Mouse (Mus musculus) CH12.LX (cell line): ENCODE measurements around the gene Dpy30. TPM values are rescaled to one million over a fixed set of nuclear protein-coding genes. Genes with fewer than 3 reads are reported as not detected.

Experiments used
- DNase-seq: peaks from one replicate; pipeline ENCODE4 v3.0.0-alpha.2; 2013; ENCODE audit errors: extremely low read depth
- H3K27ac ChIP-seq: 2 replicates; pipeline ENCODE4 v1.5.1; 2012; ENCODE audit warnings: low read depth, mild to moderate bottlenecking, control low read depth, moderate library complexity; ENCODE audit not compliant: insufficient read depth
- H3K27me3 ChIP-seq: replicated peaks from 2 replicates; pipeline ENCODE3; 2012; ENCODE audit warnings: inconsistent platforms
- H3K36me3 ChIP-seq, 2 experiments: replicated peaks in 1 of 2; 2 replicates each; pipeline versions ENCODE3 to v1.6.1; 2012; ENCODE audit warnings: inconsistent platforms in 1 of 2, low read length in 1 of 2, mild to moderate bottlenecking in 1 of 2, mixed read lengths in 1 of 2, moderate library complexity in 1 of 2; ENCODE audit not compliant: control insufficient read depth in 1 of 2, insufficient read depth in 1 of 2
- H3K4me1 ChIP-seq, 2 experiments: 2 replicates each; pipeline ENCODE4 v1.6.1; 2012; ENCODE audit warnings: inconsistent platforms in 1 of 2, moderate library complexity in 1 of 2; ENCODE audit not compliant: insufficient read depth in 2 of 2, control insufficient read depth in 1 of 2
- H3K4me2 ChIP-seq: 2 replicates; pipeline ENCODE4 v1.6.1; 2012; ENCODE audit warnings: low read depth, mild to moderate bottlenecking, control low read depth; ENCODE audit not compliant: poor library complexity, insufficient read depth, severe bottlenecking
- H3K4me3 ChIP-seq, 3 experiments: fragments of 150-350 bp in 1 of 3; sonication (generic) in 1 of 3; replicated peaks in 1 of 3; 2 replicates each; pipeline versions ENCODE3 to v1.5.1; 2011 to 2012; ENCODE audit warnings: low read depth in 2 of 3, low read length in 2 of 3, mild to moderate bottlenecking in 2 of 3, moderate library complexity in 2 of 3, control low read depth in 1 of 3, improper control_type of control experiment in 1 of 3, inconsistent platforms in 1 of 3, mixed read lengths in 1 of 3; ENCODE audit not compliant: poor library complexity in 1 of 3
- H3K79me2 ChIP-seq: replicated peaks from 2 replicates; pipeline ENCODE4 v1.6.1; 2012; ENCODE audit warnings: mild to moderate bottlenecking, moderate library complexity; ENCODE audit not compliant: control insufficient read depth, poor library complexity, insufficient read depth, severe bottlenecking; ENCODE audit errors: extremely low read depth
- H3K9ac ChIP-seq: 2 replicates; pipeline ENCODE4 v1.6.1; 2012; ENCODE audit warnings: low read depth, mild to moderate bottlenecking, control low read depth, moderate library complexity; ENCODE audit not compliant: insufficient read depth
- H3K9me3 ChIP-seq: replicated peaks from 2 replicates; pipeline ENCODE3; 2012; ENCODE audit warnings: low read length, inconsistent platforms, mixed read lengths
- CHD1 ChIP-seq: IDR thresholded peaks from 2 replicates; pipeline ENCODE4 v1.6.1; 2012; ENCODE audit warnings: low read depth, low read length, improper control_type of control experiment, inconsistent platforms
- ETS1 ChIP-seq: conservative IDR thresholded peaks from 2 replicates; pipeline ENCODE4 v1.6.1; 2012; ENCODE audit warnings: low read depth, mild to moderate bottlenecking, inconsistent platforms, low read length, improper control_type of control experiment, moderate library complexity
- IRF4 ChIP-seq: IDR thresholded peaks from 2 replicates; pipeline ENCODE4 v1.6.1; 2014; ENCODE audit warnings: low read depth, mild to moderate bottlenecking, inconsistent platforms, low read length, improper control_type of control experiment
- KAT2A ChIP-seq: IDR thresholded peaks from 2 replicates; pipeline ENCODE4 v1.6.1; 2012; ENCODE audit warnings: low read length, improper control_type of control experiment, inconsistent platforms; ENCODE audit not compliant: insufficient replicate concordance
- MAX ChIP-seq: IDR thresholded peaks from 2 replicates; pipeline ENCODE4 v1.6.1; 2011; ENCODE audit warnings: low read length, improper control_type of control experiment
- MEF2A ChIP-seq: IDR thresholded peaks from 2 replicates; pipeline ENCODE4 v1.6.1; 2014; ENCODE audit warnings: low read depth, mild to moderate bottlenecking, inconsistent platforms, low read length, improper control_type of control experiment, borderline replicate concordance
- MXI1 ChIP-seq: IDR thresholded peaks from 2 replicates; pipeline ENCODE4 v1.6.1; 2011; ENCODE audit warnings: mild to moderate bottlenecking, low read depth, low read length, improper control_type of control experiment
- MYC ChIP-seq: IDR thresholded peaks from 2 replicates; pipeline ENCODE4 v1.6.1; 2011; ENCODE audit warnings: low read depth, mild to moderate bottlenecking, improper control_type of control experiment, low read length
- POLR2AphosphoS2 ChIP-seq: IDR thresholded peaks from 2 replicates; pipeline ENCODE4 v1.6.1; 2011; ENCODE audit warnings: low read depth, low read length, improper control_type of control experiment
- ZNF384 ChIP-seq: IDR thresholded peaks from 2 replicates; pipeline ENCODE4 v1.6.1; 2012; ENCODE audit warnings: low read depth, low read length, improper control_type of control experiment, inconsistent platforms
- dilution Hi-C: fragments of 300-500 bp; cut with MboI; formaldehyde crosslinking; loops from 2 replicates; pipeline ENCODE4 v1.14.3; 2020; ENCODE audit warnings: low sequenced_read_pairs; ENCODE audit not compliant: extremely low pct_unique_long_range_greater_than_20kb, extremely low pct_ligation_motif_present
- in situ Hi-C: fragments of 300-500 bp; cut with MboI; formaldehyde crosslinking; loops from 3 replicates; pipeline ENCODE4 v1.14.3; 2019; ENCODE audit warnings: low sequenced_read_pairs, low pct_ligation_motif_present, low pct_unique_long_range_greater_than_20kb, mixed read lengths
- polyA plus RNA-seq: library from polyadenylated mRNA; unstranded; fragments of >175 nt; gene quantifications from 2 replicates; pipeline ENCODE4 v1.2.1, GENCODE M21; 2012; ENCODE audit warnings: low read depth; ENCODE audit not compliant: insufficient read length
- total RNA-seq, 2 experiments: library from RNA; depleted of rRNA; stranded (reverse); fragments of 300-350 nt in 1 of 2; fragments of >200 nt in 1 of 2; gene quantifications; 2 replicates each; pipeline ENCODE4 v1.2.3; 2012 to 2014

Dpy30 gene
- total and polyA plus RNA-seq, 3 experiments: 66.7 to 244 (median 156) TPM

DNA sequence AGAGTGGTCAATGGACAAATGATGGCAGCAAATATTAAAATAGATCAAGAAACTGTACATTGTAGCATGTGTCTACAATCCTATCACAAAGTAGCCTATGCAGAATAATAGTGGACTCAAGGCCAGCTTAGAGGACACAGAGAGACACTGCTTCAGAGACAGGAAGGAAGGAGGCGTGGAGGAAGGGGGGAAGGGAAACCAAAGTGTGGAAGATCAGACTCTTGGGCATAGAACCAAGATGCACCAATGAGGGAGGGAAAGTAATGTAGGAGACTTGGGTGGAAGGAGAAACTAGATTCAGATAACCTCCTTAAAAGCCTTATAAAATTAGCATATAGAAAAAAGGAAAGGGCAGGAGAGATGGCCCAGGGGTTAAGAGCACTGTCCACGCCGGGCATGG is 61.3 kb downstream of the Dpy30 start:
- no peak overlapping the region for H3K4me3 ChIP-seq
- H3K9me3 ChIP-seq: no peaks in the 10 kb centered on the region
- TF ChIP-seq ZNF384 (no peak), ETS1 (no peak), POLR2AphosphoS2 (no peak), CHD1 (no peak), MXI1 (no peak), KAT2A (no peak), MYC (no peak), MAX (no peak), MEF2A (no peak), IRF4 (no peak)
- TF ChIP-seq, all 38 proteins: peak for 0
- no peaks in the 10 kb centered on the region for H3K27me3 ChIP-seq
- in situ Hi-C loops: no loop called here
- H3K9ac ChIP-seq: no peak overlapping the region
- peaks cover 36% of the 10 kb centered on the region for H3K79me2 ChIP-seq
- dilution Hi-C loops: no loop called here
- no peak overlapping the region for H3K27ac ChIP-seq
- peaks cover 6 to 24% of the 10 kb centered on the region in 2 experiments for H3K36me3 ChIP-seq
- peaks cover 5 to 30% of the 10 kb centered on the region in 2 experiments; a peak in 3 of 4 replicates for H3K4me1 ChIP-seq
- peak; percentile 25 for DNase-seq
- H3K4me2 ChIP-seq: no peak overlapping the region

Other genes with a start within 250 kb of the Dpy30 start
- 47.7 and 64.8 TPM in 2 replicates for gene Memo1, start 28.4 kb downstream of the Dpy30 start, total RNA-seq (2012; rRNA removed)
- 133 and 160 TPM in 2 replicates for gene Memo1, start 28.4 kb downstream of the Dpy30 start, total RNA-seq (2014; rRNA removed)
- 76.4 and 83.7 TPM in 2 replicates for gene Memo1, start 28.4 kb downstream of the Dpy30 start, polyA plus RNA-seq
- 15.0 and 17.3 TPM in 2 replicates for gene Spast, start 15.0 kb upstream of the Dpy30 start, total RNA-seq (2012; rRNA removed)
- gene Spast, start 15.0 kb upstream of the Dpy30 start, total RNA-seq (2014; rRNA removed): 26.8 and 30.8 TPM in 2 replicates
- 19.5 and 21.7 TPM in 2 replicates for gene Spast, start 15.0 kb upstream of the Dpy30 start, polyA plus RNA-seq
- gene Slc30a6, start 71.7 kb upstream of the Dpy30 start, total RNA-seq (2012; rRNA removed): 16.2 and 16.8 TPM in 2 replicates
- gene Slc30a6, start 71.7 kb upstream of the Dpy30 start, total RNA-seq (2014; rRNA removed): 27.2 and 31.5 TPM in 2 replicates
- gene Slc30a6, start 71.7 kb upstream of the Dpy30 start, polyA plus RNA-seq: 17.1 and 19.7 TPM in 2 replicates
- gene Nlrc4, start 135.2 kb upstream of the Dpy30 start, total RNA-seq (2012; rRNA removed): 1.9 and 2.0 TPM in 2 replicates
- gene Nlrc4, start 135.2 kb upstream of the Dpy30 start, total RNA-seq (2014; rRNA removed): 3.3 and 4.3 TPM in 2 replicates
- 5.9 and 6.0 TPM in 2 replicates for gene Nlrc4, start 135.2 kb upstream of the Dpy30 start, polyA plus RNA-seq
- 28.9 and 32.9 TPM in 2 replicates for gene Yipf4, start 165.5 kb upstream of the Dpy30 start, total RNA-seq (2012; rRNA removed)
- 77.7 and 81.3 TPM in 2 replicates for gene Yipf4, start 165.5 kb upstream of the Dpy30 start, total RNA-seq (2014; rRNA removed)
- gene Yipf4, start 165.5 kb upstream of the Dpy30 start, polyA plus RNA-seq: 41.6 and 42.8 TPM in 2 replicates
- 57.2 and 65.6 TPM in 2 replicates for gene Birc6, start 204.4 kb upstream of the Dpy30 start, total RNA-seq (2012; rRNA removed)
- gene Birc6, start 204.4 kb upstream of the Dpy30 start, total RNA-seq (2014; rRNA removed): 45.3 and 55.5 TPM in 2 replicates
- gene Birc6, start 204.4 kb upstream of the Dpy30 start, polyA plus RNA-seq: 61.3 and 78.7 TPM in 2 replicates